Mouse (Mus musculus): Measurements from ENCODE around the gene Gm20388.

Gene Gm20388

GRCm38 (mm10) chr8:122523652-122524360 is 2613.2 kb downstream of the Gm20388 start:
- no peak for DNase-seq (ENCODE audit: low read depth, low spot score)

GRCm38 (mm10) chr8:122524506-122524905 is 2613.9 kb downstream of the Gm20388 start:
- DNase-seq (ENCODE audit: low read depth, low spot score), result no peak

DNA sequence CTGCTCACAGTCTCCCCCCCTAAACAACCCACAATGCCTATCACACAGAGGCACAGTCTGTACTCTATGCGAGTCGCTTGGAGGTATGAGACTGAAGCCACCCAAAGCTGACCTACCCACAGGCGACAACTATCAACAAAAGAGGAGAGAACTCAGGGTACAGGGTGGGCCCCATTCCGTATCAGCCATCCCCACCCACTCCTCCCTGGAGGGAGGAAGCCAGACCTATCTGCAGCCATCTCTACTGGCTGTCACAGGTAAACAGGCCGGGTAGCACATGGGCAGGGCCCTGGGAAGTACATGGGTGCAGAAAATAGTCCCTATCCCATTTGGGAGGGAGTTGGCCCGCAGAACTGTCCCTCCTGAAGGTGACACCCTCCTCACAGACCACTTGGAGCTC is 2614.4 kb downstream of the Gm20388 start:
- DNase-seq (ENCODE audit: low read depth, low spot score), result no peak

DNA sequence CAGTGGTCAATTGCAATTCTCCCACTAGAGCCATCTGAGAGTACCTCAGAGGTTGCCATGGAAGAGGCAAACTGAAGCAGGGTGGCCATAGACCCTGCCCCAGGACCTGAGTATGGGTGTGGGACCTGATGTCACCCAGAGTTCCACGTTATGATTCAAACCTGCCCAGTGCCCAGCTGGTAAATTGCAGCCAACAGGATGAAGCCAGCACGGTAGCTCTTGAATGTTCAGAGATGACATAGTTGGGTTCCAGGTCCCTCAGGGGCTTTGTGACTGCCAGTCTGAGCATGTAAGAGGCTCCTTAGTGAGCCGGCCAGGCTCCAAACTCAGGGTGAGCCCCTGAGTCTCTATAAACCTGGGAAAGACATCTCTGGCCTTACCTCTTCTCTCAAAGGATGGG is 2615.4 kb downstream of the Gm20388 start:
- DNase-seq (ENCODE audit: low read depth, low spot score), result no peak

- no peak for DNase-seq (ENCODE audit: low read depth, low spot score)
These were observed 2616.0 kb downstream of the Gm20388 start for GRCm38 (mm10) chr8:122526526-122527170.

GRCm38 (mm10) chr8:122527937-122528336 is 2617.3 kb downstream of the Gm20388 start:
- DNase-seq (ENCODE audit: low read depth, low spot score), result no peak

- DNase-seq (ENCODE audit: low read depth, low spot score), result no peak
These were observed 2618.5 kb downstream of the Gm20388 start for GRCm38 (mm10) chr8:122529159-122529558.

- DNase-seq (ENCODE audit: low read depth, low spot score), result no peak
These were observed 2620.7 kb downstream of the Gm20388 start for GRCm38 (mm10) chr8:122531312-122531711.

DNA sequence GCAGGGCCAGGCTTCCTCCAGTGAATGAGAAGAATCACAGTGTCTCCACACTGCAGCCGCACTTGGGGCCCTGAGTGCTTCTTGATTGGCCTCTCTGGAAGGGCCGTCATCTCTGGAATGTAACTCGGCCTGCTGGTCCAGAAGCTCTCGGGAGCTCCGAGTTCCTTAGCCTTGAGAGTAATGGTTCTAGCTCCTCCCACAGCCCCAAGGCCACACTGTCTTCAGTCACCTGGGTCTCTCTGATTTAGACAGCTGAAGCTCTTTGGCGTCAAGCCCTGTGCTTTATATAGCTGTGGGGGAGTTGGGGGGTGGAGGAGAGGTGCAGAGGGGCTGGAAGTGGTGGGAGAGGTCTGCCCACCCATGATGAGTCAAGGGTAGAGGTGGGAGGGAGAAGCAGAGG is 2626.4 kb downstream of the Gm20388 start:
- DNase-seq (ENCODE audit: low read depth, low spot score), result no peak

DNA sequence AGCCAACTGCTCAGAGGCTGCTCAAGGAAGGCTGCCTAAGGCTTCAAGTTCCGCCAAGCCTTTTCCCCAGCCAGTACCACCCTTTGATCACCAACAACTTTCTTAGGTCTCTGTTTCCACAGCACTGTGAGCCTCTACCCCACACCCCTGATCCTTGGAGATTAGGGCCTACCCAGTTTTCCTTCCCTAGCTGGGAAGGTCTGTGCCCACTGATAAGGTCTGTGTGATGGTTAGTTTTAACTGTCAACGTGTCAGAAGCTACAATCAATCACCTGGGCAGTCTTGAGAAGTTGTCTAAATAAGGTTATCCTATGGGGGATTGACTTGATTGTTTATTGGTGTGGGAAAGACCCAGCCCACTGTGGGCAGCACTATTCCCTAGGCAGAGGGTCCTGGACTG is 2627.2 kb downstream of the Gm20388 start:
- no peak for DNase-seq (ENCODE audit: low read depth, low spot score)

GRCm38 (mm10) chr8:122538310-122539076 is 2627.9 kb downstream of the Gm20388 start:
- DNase-seq (ENCODE audit: low read depth, low spot score), result no peak

DNA sequence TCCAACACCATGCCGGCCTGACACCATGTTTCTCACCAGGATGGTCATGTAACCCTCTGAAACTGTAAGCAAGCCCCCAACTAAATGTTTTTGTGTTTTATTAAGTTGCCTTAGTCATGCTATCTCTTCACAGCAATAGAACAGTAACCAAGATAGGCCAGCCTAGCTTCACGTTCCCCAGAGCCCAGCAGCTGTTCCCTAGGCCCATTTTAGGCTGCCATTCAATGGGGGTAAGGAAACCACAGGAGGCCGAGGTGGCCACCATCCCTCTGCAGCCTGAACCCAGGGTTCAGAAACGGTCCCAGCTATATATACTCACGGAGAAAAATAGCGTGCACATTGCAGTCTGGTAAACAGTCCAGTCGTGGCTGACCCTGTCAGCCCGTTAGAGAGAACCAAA is 2633.5 kb downstream of the Gm20388 start:
- DNase-seq (ENCODE audit: low read depth, low spot score), result no peak

- no peak for DNase-seq (ENCODE audit: low read depth, low spot score)
These were observed 2635.6 kb downstream of the Gm20388 start for GRCm38 (mm10) chr8:122546066-122546755.

GRCm38 (mm10) chr8:122546811-122547453 is 2636.3 kb downstream of the Gm20388 start:
- DNase-seq (ENCODE audit: low read depth, low spot score), result no peak

- DNase-seq (ENCODE audit: low read depth, low spot score), result no peak
These were observed 2637.2 kb downstream of the Gm20388 start for GRCm38 (mm10) chr8:122547815-122548214.

DNA sequence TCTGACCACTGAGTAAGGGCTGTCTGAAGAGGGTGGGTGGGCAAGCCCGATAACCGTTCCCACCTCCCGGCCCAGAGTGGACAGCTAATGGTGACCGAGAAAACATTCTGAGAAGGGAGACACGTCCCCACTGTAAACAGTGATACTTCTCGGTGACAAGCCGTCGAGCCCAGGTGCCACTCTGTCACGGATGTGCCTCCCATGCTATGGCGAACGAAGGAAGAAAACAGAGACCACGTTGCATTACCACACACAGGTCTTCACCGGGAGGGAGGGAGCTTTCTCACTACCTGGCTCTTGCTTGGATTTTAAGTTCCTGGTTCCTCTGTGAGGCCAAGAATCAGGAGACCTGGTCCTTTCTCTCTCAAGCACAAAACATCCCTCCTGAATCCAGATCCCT is 2637.7 kb downstream of the Gm20388 start:
- DNase-seq (ENCODE audit: low read depth, low spot score), result no peak

DNA sequence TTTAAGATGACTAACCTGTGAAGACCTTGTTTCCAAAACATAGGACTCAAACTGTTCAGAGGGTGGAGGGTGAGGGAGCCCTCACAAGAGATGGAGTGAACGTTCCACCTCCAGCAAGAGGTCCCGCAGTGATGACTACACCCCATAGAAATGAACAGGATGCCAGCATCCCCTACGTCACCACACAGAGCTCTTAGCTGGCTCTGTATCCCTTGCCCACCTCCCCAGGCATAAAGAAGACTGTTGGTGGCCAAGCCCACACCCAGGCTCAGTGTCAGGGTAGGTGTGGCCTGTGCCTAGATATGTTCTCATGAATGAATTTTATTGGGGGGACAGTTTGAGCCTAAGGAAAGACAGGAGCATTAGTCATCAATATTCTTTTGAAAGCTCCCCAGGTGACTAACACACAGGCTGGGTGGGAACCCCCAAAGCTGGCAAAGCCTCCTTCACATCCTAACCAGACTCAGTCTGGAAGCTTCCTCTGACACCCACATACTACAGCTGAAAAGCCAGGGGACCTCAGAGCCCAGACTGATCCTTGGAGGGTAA is 2638.3 kb downstream of the Gm20388 start:
- no peak for DNase-seq (ENCODE audit: low read depth, low spot score)

GRCm38 (mm10) chr8:122550234-122550994 is 2639.8 kb downstream of the Gm20388 start:
- DNase-seq (ENCODE audit: low read depth, low spot score), result no peak

- DNase-seq (ENCODE audit: low read depth, low spot score), result no peak
These were observed 2640.3 kb downstream of the Gm20388 start for GRCm38 (mm10) chr8:122550995-122551264.

DNA sequence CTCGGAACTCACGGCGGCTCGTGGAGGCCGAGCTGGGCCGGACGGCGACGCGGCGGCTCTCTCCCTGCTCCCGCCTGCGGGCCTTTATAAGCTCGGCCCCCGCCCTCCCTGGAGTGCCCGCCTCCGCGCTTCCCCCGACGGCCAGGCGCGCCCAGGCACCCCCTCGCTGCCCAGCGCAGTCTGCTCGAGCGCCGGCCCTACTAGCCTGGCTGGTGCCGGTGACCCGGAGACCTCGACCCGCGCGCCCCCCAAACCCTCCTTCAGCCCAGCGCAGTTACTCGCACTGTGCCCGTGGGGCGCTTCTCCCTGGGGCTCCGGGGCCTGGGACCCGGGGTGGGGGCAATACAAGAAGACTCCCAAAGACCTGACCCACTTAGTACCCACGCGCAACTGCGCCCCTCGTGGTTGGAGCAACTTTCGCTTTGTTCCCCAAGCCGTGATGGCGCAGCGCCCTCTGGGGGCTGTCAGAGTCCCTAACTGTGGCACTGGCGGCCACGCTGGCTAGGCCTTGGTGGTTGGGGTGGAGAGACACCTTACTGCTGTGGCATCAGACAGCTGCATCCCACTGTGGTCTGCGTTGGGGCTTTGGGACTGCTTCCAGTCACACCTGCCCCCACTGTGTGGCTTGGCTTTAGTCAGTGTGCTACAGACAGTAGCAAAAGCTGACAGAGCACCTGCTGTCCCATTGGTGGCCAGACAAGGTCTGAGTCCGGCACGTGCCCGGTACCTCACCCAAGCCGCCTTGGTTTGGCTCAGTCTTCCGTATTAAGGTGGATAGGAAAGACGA is 2640.8 kb downstream of the Gm20388 start, which contains the start of gene Piezo1:
TSS of gene Piezo1 (minus strand) at position 65 of the 787 bp plus-strand sequence.
- no peak for DNase-seq (ENCODE audit: low read depth, low spot score)

Data from retina, adult 2 months (tissue).